Mouse (Mus musculus) spleen, adult 2 months (tissue): Measurements from ENCODE around the gene Hikeshi. TPM values are rescaled to one million over a fixed set of nuclear protein-coding genes. Genes with fewer than 3 reads are reported as not detected.

Experiments used
- DNase-seq, 2 experiments: peaks; one replicate each; pipeline versions ENCODE4 v3.0.0 to v3.0.0-alpha.2; 2012 to 2021; ENCODE audit warnings: low spot score in 2 of 2, low read depth in 1 of 2
- H3K27ac ChIP-seq: fragments of 200-500 bp; 2 replicates; pipeline ENCODE4 v1.5.1; 2012; ENCODE audit warnings: low read length, inconsistent platforms; ENCODE audit not compliant: insufficient read depth
- H3K27me3 ChIP-seq: fragments of 200-500 bp; 2 replicates; pipeline ENCODE4 v1.6.1; 2012; ENCODE audit warnings: mild to moderate bottlenecking, moderate library complexity, low read length, inconsistent platforms; ENCODE audit not compliant: control insufficient read depth, insufficient read depth
- H3K36me3 ChIP-seq: fragments of 200-500 bp; 2 replicates; pipeline ENCODE4 v1.6.1; 2012; ENCODE audit warnings: mild to moderate bottlenecking, low read length, inconsistent platforms; ENCODE audit not compliant: control insufficient read depth, insufficient read depth
- H3K4me1 ChIP-seq: fragments of 200-500 bp; 2 replicates; pipeline ENCODE4 v1.6.1; 2011; ENCODE audit warnings: inconsistent platforms; ENCODE audit not compliant: control insufficient read depth, insufficient read depth, insufficient read length
- H3K4me3 ChIP-seq: fragments of 200-500 bp; 2 replicates; pipeline ENCODE4 v1.5.1; 2011; ENCODE audit warnings: mild to moderate bottlenecking, inconsistent platforms; ENCODE audit not compliant: insufficient read depth, insufficient read length; ENCODE audit errors: extremely low read depth
- CTCF ChIP-seq: fragments of 200-500 bp; IDR thresholded peaks from 2 replicates; pipeline ENCODE4 v1.5.1; 2011; ENCODE audit warnings: mild to moderate bottlenecking, inconsistent platforms; ENCODE audit not compliant: insufficient read depth, insufficient read length, insufficient replicate concordance; ENCODE audit errors: extremely low read depth
- POLR2A ChIP-seq: fragments of 200-500 bp; IDR thresholded peaks from 2 replicates; pipeline ENCODE4 v1.6.1; 2011; ENCODE audit warnings: low read depth, low read length, inconsistent platforms
- WGBS: fragments of 180-500 bp; shearing (Covaris S2); methylation state at CpG from one replicate; pipeline ENCODE4 v1.1.7; 2018; 5-methylcytosine and 5-hydroxymethylcytosine counted together
- polyA plus RNA-seq: library from polyadenylated mRNA; depleted of rRNA; stranded (reverse); fragments of >200 nt; gene quantifications from 2 replicates; pipeline ENCODE4 v1.2.3, GENCODE M21; 2012

Gene Hikeshi
- polyA plus RNA-seq, 1 experiment = 26.1 TPM

GRCm38 (mm10) chr7:89954261-89954660 lies 13.3 kb upstream of the Hikeshi start:
- Histone ChIP-seq H3K27me3 (no peaks in the 10 kb centered on the region), H3K4me3 (no peak overlapping the region), H3K36me3 (peaks cover 16% of the 10 kb centered on the region), H3K4me1 (no peaks in the 10 kb centered on the region), H3K27ac (no peak overlapping the region)
- 89% methylated on average over 5 of the region's 5 CpGs for WGBS
- DNase-seq = no peak
- no peak for TF ChIP-seq POLR2A
- TF ChIP-seq CTCF = no peak

GRCm38 (mm10) chr7:89949403-89949802 lies 8.4 kb upstream of the Hikeshi start:
- Histone ChIP-seq H3K36me3 (no peaks in the 10 kb centered on the region), H3K4me1 (no peaks in the 10 kb centered on the region), H3K27me3 (no peaks in the 10 kb centered on the region), H3K27ac (no peak overlapping the region), H3K4me3 (no peak overlapping the region)
- no peak for TF ChIP-seq CTCF
- no peak for TF ChIP-seq POLR2A
- 75% methylated on average over 4 of the region's 4 CpGs for WGBS
- no peak for DNase-seq

GRCm38 (mm10) chr7:89948026-89948425 lies 7.0 kb upstream of the Hikeshi start:
- H3K4me3 ChIP-seq = no peak overlapping the region
- no peak overlapping the region for H3K27ac ChIP-seq
- H3K27me3 ChIP-seq = no peaks in the 10 kb centered on the region
- no peaks in the 10 kb centered on the region for H3K36me3 ChIP-seq
- WGBS = 89% methylated on average over 7 of the region's 7 CpGs
- no peaks in the 10 kb centered on the region for H3K4me1 ChIP-seq
- no peak for TF ChIP-seq POLR2A
- no peak for TF ChIP-seq CTCF
- no peak for DNase-seq

GRCm38 (mm10) chr7:89939497-89940353 lies 1.3 kb downstream of the Hikeshi start:
- 61% methylated on average over 15 of the region's 15 CpGs for WGBS

GRCm38 (mm10) chr7:89923441-89924180 lies 17.4 kb downstream of the Hikeshi start:
- H3K27ac ChIP-seq = no peak overlapping the region
- no peaks in the 10 kb centered on the region for H3K27me3 ChIP-seq
- TF ChIP-seq CTCF (no peak), POLR2A (no peak)
- no peak overlapping the region for H3K4me3 ChIP-seq
- no peaks in the 10 kb centered on the region for H3K4me1 ChIP-seq
- DNase-seq = no peak
- WGBS = 95% methylated on average over 15 of the region's 15 CpGs
- peaks cover 2% of the 10 kb centered on the region; the same call in 1 of the 2 replicates for H3K36me3 ChIP-seq

More at GRCm38 (mm10) chr7:89939497-89940353, 1.3 kb downstream of the Hikeshi start:
- TF ChIP-seq POLR2A = no peak
- no peak for TF ChIP-seq CTCF
- Histone ChIP-seq H3K36me3 (no peaks in the 10 kb centered on the region), H3K27me3 (no peaks in the 10 kb centered on the region), H3K4me1 (peaks cover 2% of the 10 kb centered on the region; the same call in 1 of the 2 replicates), H3K27ac (no peak overlapping the region), H3K4me3 (no peak overlapping the region; the same call in 1 of the 2 replicates)
- no peak for DNase-seq

GRCm38 (mm10) chr7:89917776-89918175 lies 23.2 kb downstream of the Hikeshi start:
- 92% methylated on average over 4 of the region's 4 CpGs for WGBS
- DNase-seq = no peak
- no peak overlapping the region for H3K4me3 ChIP-seq
- no peak overlapping the region for H3K27ac ChIP-seq
- no peaks in the 10 kb centered on the region for H3K27me3 ChIP-seq
- H3K36me3 ChIP-seq = peaks cover 6% of the 10 kb centered on the region; the same call in 1 of the 2 replicates
- TF ChIP-seq CTCF = no peak
- no peaks in the 10 kb centered on the region for H3K4me1 ChIP-seq

GRCm38 (mm10) chr7:89916711-89917110 lies 24.3 kb downstream of the Hikeshi start:
- WGBS = 97% methylated on average over 5 of the region's 5 CpGs
- no peaks in the 10 kb centered on the region for H3K27me3 ChIP-seq
- TF ChIP-seq CTCF = no peak
- TF ChIP-seq POLR2A = no peak
- no peak overlapping the region for H3K27ac ChIP-seq
- peaks cover 6% of the 10 kb centered on the region; the same call in 1 of the 2 replicates for H3K36me3 ChIP-seq
- H3K4me3 ChIP-seq = no peak overlapping the region
- no peak for DNase-seq
- H3K4me1 ChIP-seq = no peaks in the 10 kb centered on the region
